Mouse (Mus musculus) liver, embryonic 13.5 days (tissue): ENCODE data around the gene Insig1. TPM values are rescaled to one million over a fixed set of nuclear protein-coding genes. Genes with fewer than 3 reads are reported as not detected.

Experiments used
- ATAC-seq: fragments of 200-750 bp; cut with Nextera tagmentation; 2 replicates; pipeline ENCODE4 v1.8.0; 2017; ENCODE audit warnings: low read depth, mild to moderate bottlenecking, moderate number of reproducible peaks, moderate library complexity
- DNase-seq: peaks from one replicate; pipeline ENCODE4 v3.0.0; 2022
- H3K27ac ChIP-seq: fragments of 300-500 bp; sonication (generic); 2 replicates; pipeline ENCODE4 v1.5.1; 2015; ENCODE audit warnings: moderate library complexity, mild to moderate bottlenecking, inconsistent platforms
- H3K27me3 ChIP-seq: fragments of 300-500 bp; sonication (generic); 2 replicates; pipeline ENCODE4 v1.6.1; 2015; ENCODE audit warnings: mild to moderate bottlenecking, inconsistent platforms
- H3K36me3 ChIP-seq: fragments of 300-500 bp; sonication (generic); 2 replicates; pipeline ENCODE4 v1.6.1; 2015; ENCODE audit warnings: mild to moderate bottlenecking, inconsistent platforms
- H3K4me1 ChIP-seq: fragments of 300-500 bp; sonication (generic); replicated peaks from 2 replicates; pipeline ENCODE4 v1.6.1; 2015; ENCODE audit warnings: inconsistent platforms
- H3K4me2 ChIP-seq: fragments of 300-500 bp; sonication (generic); 2 replicates; pipeline ENCODE4 v1.6.1; 2015; ENCODE audit warnings: inconsistent platforms, mild to moderate bottlenecking, moderate library complexity
- H3K4me3 ChIP-seq: fragments of 300-500 bp; sonication (generic); replicated peaks from 2 replicates; pipeline ENCODE4 v1.5.1; 2015; ENCODE audit warnings: mild to moderate bottlenecking, inconsistent platforms
- H3K9ac ChIP-seq: fragments of 300-500 bp; sonication (generic); 2 replicates; pipeline ENCODE4 v1.6.1; 2015; ENCODE audit warnings: mild to moderate bottlenecking, inconsistent platforms
- H3K9me3 ChIP-seq: fragments of 300-500 bp; sonication (generic); replicated peaks from 2 replicates; pipeline ENCODE4 v1.6.1; 2016; ENCODE audit warnings: inconsistent platforms
- WGBS: fragments of 180-500 bp; shearing (Covaris S2); methylation state at CpG from one replicate; pipeline ENCODE4 v1.1.7; 2015; ENCODE audit not compliant: insufficient replicate concordance; 5-methylcytosine and 5-hydroxymethylcytosine counted together
- polyA plus RNA-seq: library from polyadenylated mRNA; unstranded; fragments of >200 nt; fragmentation: Nextera tagmentation; extraction: Ambion mirVana; gene quantifications from 2 replicates; pipeline ENCODE4 v1.2.1, GENCODE M21; 2015

Gene Insig1
- polyA plus RNA-seq, 1 experiment from 2014 or later, result 43.6 TPM

DNA sequence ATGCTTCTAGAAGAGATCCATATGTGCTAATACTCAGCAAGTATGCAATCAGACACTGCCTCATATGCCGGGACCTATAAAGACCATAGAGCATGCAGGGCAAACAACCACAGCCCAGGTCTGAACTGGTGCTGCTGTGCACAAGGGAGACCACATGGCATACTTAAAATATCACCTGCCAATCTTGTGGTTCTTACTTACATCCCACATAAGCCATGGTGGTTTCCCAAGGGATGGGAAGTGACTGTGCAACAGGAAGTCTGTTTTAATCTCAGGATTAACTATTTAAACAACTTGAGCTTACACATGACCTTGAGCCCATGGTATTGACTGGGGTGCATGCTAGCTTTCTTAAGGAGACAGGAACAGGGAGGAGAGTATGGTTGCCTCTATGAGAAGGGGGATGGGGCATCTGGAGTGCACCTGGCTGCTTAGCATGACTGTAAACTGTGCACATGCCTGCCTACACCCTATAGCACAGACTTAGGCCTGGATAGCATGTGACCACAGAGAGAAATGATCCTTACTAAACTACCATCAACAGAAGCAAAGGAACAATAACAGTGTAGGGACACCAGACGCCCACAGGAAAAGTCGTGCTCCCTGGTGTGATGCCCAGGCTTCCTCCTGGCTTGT lies 7.1 kb upstream of the Insig1 start:
- Histone ChIP-seq H3K9ac (no peak overlapping the region), H3K27ac (no peak overlapping the region), H3K27me3 (0 out of 2 replicates have a peak, but pooled peaks cover 5% of the 10 kb centered on the region), H3K4me2 (no peak overlapping the region), H3K9me3 (no peaks in the 10 kb centered on the region), H3K36me3 (no peaks in the 10 kb centered on the region), H3K4me3 (no peak overlapping the region), H3K4me1 (peaks cover 36% of the 10 kb centered on the region)
- WGBS, result 27% methylated on average over 3 of the region's 3 CpGs
- ATAC-seq (no peak), DNase-seq (no peak)

DNA sequence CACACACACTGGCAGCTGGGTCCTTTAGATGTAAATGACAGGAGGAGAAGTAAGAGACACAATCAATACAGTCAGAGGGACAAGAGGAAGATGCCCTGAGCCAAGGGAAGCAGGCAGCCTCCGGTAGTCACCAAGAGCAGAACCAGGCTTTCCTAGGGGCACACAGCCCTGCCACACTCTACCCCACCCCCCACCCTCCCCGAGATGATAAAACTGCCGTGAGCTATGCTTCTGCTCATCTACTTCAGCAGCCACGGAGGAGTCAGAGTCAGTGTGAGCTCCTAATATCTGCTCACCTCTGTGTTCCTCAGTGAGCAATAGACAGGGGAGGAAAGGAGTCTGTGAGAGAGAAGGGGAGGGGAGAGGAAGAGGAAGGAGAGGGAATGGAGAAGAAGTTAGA lies 5.9 kb upstream of the Insig1 start:
- Histone ChIP-seq H3K27ac (peak overlapping the region; percentile 81), H3K4me2 (peak overlapping the region; percentile 62), H3K36me3 (no peaks in the 10 kb centered on the region), H3K27me3 (0 out of 2 replicates have a peak, but pooled peaks cover 5% of the 10 kb centered on the region), H3K9ac (peak overlapping the region; percentile 59), H3K4me1 (peaks cover 48% of the 10 kb centered on the region), H3K9me3 (no peaks in the 10 kb centered on the region), H3K4me3 (no peak overlapping the region)
- DNase-seq (no peak), ATAC-seq (peak; percentile 37; the same call in 1 of the 2 replicates)
- whole genome bisulfite sequencing, result 12% methylated on average over 4 of the region's 4 CpGs

DNA sequence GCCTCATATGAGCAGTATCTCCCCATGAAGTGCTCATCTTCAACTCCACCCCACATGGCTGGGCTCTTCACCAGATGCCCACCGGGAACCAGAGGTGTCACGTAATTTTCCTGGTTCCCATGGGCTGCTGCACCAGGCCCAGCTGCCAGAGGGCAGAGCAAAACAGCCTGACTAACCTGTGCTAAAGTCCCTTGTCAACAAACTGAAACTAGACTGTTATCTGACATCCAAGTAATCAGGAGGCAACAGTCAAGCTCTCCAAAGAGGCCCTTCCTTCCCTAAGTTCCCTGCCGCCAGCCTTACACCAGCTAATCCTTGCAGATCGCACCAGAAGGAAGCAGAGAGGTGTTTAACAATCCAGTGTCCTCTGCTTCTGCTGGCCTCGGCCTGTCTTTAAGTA lies 4.9 kb upstream of the Insig1 start:
- Histone ChIP-seq H3K36me3 (no peaks in the 10 kb centered on the region), H3K4me2 (peak overlapping the region; percentile 62), H3K9ac (peak overlapping the region; percentile 59), H3K4me1 (peaks cover 53% of the 10 kb centered on the region), H3K4me3 (peak overlapping the region; percentile 32), H3K9me3 (no peaks in the 10 kb centered on the region), H3K27ac (peak overlapping the region; percentile 81), H3K27me3 (0 out of 2 replicates have a peak, but pooled peaks cover 3% of the 10 kb centered on the region)
- peak; percentile 35 for ATAC-seq
- peak; percentile 33 for DNase-seq
- WGBS, result 32% methylated on average over 5 of the region's 5 CpGs

DNA sequence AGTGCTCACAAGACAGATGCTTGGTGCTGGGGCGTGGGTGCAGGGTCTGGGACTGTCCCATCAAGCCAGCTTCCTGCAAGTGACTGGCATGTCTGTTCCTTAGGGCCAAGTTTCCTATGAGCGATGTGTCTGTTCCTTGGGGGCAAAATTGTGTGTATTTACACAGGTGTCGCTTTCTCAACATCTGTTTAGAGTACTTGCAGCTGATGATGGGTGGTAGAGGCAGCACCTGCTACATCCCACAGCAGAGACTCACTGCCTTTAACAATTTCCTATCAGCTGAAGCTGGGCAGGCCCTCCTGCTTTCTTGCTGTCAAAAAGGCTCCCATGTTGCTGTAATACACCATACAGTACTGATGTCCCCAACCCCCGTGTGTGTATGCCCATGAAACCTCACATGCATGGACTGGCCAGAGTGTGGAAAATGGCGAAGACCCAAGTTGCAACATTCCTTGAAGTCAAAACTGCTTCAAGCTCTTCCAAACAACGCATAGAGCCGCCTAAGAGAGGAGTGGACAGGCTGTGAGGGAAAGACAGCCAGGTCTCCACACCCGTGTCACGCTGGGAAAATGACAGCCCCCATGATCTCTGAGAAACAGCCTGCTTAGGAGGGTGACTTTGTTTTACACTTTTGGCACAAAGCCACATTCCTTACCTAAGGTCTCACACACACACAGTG lies 875 bp upstream of the Insig1 start:
- Histone ChIP-seq H3K27ac (peak overlapping the region; percentile 88), H3K27me3 (no peaks in the 10 kb centered on the region), H3K4me2 (peak overlapping the region; percentile 98), H3K9me3 (no peaks in the 10 kb centered on the region), H3K4me1 (peaks cover 70% of the 10 kb centered on the region), H3K36me3 (peaks cover 26% of the 10 kb centered on the region), H3K4me3 (peak overlapping the region; percentile 91), H3K9ac (peak overlapping the region; percentile 83)
- no peak for DNase-seq
- ATAC-seq, result peak; percentile 2; the same call in 1 of the 2 replicates
- WGBS, result 34% methylated on average over 9 of the region's 9 CpGs

DNA sequence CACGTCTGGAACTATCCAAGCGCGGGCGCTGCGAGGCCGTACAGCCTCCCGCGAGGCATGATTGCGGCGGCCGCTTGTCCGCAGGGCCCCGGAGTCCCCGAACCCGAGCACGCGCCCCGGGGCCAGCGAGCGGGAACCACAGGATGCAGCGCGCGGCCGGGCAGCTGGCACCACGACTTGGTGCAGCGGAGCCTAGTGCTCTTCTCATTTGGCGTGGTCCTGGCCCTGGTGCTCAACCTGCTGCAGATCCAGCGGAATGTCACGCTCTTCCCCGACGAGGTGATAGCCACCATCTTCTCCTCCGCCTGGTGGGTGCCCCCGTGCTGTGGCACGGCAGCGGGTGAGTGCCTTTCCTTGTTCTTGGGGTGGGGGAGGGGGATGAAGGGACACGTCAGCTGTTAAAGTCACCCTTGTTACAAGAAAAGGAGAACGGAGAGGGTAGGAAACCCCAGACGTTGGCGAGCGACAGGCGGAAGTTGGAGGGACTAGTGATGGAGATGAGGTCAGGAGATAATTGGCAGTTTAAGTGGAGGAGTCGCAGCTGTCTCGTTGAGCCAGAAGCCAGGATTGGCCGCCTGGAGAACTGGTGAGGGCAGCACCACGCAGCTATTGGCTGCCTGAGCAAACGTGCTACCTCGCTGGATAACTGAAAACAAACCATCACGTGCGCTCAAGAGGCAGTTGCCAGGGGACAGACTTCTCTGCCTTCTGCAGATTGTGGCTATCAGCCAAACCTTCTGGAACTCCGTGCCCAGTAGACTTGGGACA lies 477 bp downstream of the Insig1 start:
- H3K4me1 ChIP-seq, result peaks cover 57% of the 10 kb centered on the region
- WGBS, result under 1% methylated on average over 50 of the region's 50 CpGs
- peak overlapping the region; percentile 84 for H3K9ac ChIP-seq
- peak overlapping the region; percentile 92 for H3K27ac ChIP-seq
- H3K9me3 ChIP-seq, result no peaks in the 10 kb centered on the region
- H3K4me3 ChIP-seq, result peak overlapping the region; percentile 91
- peak overlapping the region; percentile 98 for H3K4me2 ChIP-seq
- ATAC-seq (peak; percentile 73), DNase-seq (peak; percentile 84)
- peaks cover 40% of the 10 kb centered on the region for H3K36me3 ChIP-seq
- H3K27me3 ChIP-seq, result no peaks in the 10 kb centered on the region

DNA sequence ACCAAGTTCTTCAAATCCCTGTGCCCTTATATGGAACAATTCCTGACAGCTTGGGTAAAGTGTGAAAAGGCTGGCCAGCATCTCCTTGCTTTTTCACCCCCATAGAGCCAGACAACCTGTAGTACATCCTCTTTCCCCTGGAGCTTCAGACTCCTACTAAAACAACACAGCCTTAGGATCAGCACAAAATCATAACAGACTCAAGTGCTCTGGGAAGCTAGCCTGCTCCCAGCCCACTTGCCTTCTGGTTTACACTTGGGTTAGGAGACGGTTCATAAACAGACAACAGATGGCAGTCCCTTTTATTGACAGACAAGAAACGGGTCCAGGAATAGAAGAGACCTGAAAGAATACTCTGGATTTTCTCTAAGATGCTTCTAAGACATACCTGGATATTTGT lies 8.3 kb downstream of the Insig1 start:
- no peak for ATAC-seq
- 71% methylated on average over 2 of the region's 2 CpGs for WGBS
- H3K9ac ChIP-seq, result no peak overlapping the region
- no peaks in the 10 kb centered on the region for H3K9me3 ChIP-seq
- DNase-seq, result no peak
- no peak overlapping the region for H3K27ac ChIP-seq
- no peaks in the 10 kb centered on the region for H3K27me3 ChIP-seq
- H3K4me1 ChIP-seq, result peaks cover 6% of the 10 kb centered on the region
- H3K36me3 ChIP-seq, result peaks cover 37% of the 10 kb centered on the region
- H3K4me3 ChIP-seq, result no peak overlapping the region
- H3K4me2 ChIP-seq, result no peak overlapping the region

DNA sequence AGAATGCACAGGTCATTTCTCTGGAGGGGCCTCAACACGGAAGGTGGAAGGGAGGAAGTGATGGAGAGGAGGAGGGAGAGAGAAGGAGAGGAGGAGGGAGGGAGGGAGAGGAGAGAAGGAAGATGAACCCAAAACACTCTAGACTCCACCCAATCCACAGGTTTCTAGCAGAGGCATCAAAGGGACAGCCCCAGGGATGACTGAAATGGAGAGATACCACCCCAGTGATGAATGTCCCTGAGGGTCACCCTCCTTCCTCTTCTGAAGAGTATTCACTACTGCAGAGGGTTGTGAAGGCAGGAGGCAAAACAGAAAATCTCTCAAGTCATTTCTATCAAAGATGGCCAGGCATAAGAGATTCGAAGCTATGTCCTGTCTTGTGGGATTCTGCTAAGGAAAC lies 10.0 kb downstream of the Insig1 start:
- ATAC-seq (no peak), DNase-seq (no peak)
- Histone ChIP-seq H3K36me3 (peaks cover 20% of the 10 kb centered on the region), H3K9me3 (no peaks in the 10 kb centered on the region), H3K4me3 (no peak overlapping the region), H3K27me3 (no peaks in the 10 kb centered on the region), H3K4me1 (peaks cover 6% of the 10 kb centered on the region; the same call in 1 of the 2 replicates), H3K4me2 (no peak overlapping the region), H3K9ac (no peak overlapping the region), H3K27ac (no peak overlapping the region)
- 46% methylated on average over 2 of the region's 2 CpGs for WGBS

DNA sequence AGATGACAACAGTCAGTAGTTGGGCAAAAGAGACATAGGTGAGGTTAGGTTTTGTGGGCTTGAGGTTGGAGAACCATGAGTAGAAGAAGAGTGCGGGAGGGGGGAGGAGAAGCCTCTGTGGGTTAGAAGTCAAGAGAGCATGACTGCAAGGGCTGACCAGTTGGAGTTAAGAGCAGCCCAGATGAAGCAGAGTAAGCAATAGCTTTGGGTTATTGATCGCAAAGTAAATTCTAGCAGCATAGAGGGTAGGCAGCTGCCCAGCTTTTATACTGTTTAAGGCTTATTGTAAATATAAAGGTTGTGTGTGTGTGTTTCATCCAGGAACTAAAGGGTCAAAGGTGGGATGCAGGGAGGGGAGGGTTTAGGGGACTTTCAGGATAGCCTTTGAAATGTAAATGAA lies 10.7 kb downstream of the Insig1 start:
- Histone ChIP-seq H3K9me3 (no peaks in the 10 kb centered on the region), H3K27ac (no peak overlapping the region), H3K36me3 (peaks cover 13% of the 10 kb centered on the region), H3K4me3 (no peak overlapping the region), H3K27me3 (peaks cover 5% of the 10 kb centered on the region; the same call in 1 of the 2 replicates), H3K9ac (no peak overlapping the region), H3K4me1 (peaks cover 6% of the 10 kb centered on the region; the same call in 1 of the 2 replicates), H3K4me2 (no peak overlapping the region)
- 61% methylated on average over 2 of the region's 2 CpGs for WGBS
- DNase-seq, result no peak
- ATAC-seq, result peak; percentile 56

DNA sequence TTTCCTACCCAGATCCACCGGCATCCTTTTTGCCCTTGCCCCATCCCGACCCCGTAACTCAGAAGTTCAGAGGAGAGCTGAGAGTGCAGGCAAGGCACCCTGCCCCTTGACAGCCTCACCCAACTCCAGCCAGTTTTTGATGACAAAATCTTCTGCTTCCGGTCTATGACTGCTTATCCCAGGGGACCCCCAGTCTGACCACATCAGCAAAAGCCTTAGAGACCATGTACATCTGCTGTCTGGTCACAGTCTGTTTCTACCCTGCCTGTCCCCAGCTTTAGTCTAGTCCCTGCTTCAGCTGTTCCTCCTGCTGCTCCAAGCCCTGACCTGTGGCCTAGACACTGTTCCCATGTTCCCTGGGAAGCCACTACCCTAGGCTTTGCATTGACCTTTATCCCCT lies 11.1 kb downstream of the Insig1 start:
- no peak overlapping the region for H3K4me2 ChIP-seq

DNA sequence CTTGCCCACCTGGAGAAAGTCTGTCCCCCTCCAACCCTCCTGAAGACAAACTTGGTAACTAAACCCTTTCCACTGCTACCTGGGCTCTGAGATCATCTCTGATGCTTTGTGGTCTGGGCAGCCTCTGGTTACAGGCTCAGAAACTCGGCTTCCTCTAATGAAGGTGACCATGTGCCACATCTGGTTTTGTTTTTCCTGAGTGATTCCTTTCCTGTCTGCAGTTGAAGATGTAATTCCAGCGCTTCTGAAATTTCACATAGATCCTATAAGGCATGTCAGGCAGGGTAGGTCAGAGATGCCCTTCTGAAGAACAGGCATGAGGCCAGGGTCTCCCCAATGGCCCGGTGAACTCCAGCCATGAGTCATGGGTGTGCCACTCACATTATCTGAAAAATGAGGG lies 11.6 kb downstream of the Insig1 start:
- H3K9me3 ChIP-seq, result no peaks in the 10 kb centered on the region
- no peak overlapping the region for H3K4me3 ChIP-seq
- ATAC-seq (no peak), DNase-seq (no peak)
- 53% methylated on average over 3 of the region's 3 CpGs for WGBS
- no peak overlapping the region for H3K27ac ChIP-seq
- peaks cover 7% of the 10 kb centered on the region for H3K36me3 ChIP-seq
- H3K9ac ChIP-seq, result no peak overlapping the region
- H3K27me3 ChIP-seq, result peaks cover 5% of the 10 kb centered on the region; the same call in 1 of the 2 replicates
- H3K4me1 ChIP-seq, result peaks cover 6% of the 10 kb centered on the region; the same call in 1 of the 2 replicates
- H3K4me2 ChIP-seq, result no peak overlapping the region

More for the DNA sequence above, 11.1 kb downstream of the Insig1 start:
- Histone ChIP-seq H3K4me3 (no peak overlapping the region), H3K27ac (no peak overlapping the region; the same call in 1 of the 2 replicates), H3K9ac (no peak overlapping the region), H3K9me3 (no peaks in the 10 kb centered on the region), H3K27me3 (peaks cover 5% of the 10 kb centered on the region; the same call in 1 of the 2 replicates), H3K36me3 (peaks cover 9% of the 10 kb centered on the region), H3K4me1 (peaks cover 6% of the 10 kb centered on the region; the same call in 1 of the 2 replicates)
- ATAC-seq, result no peak
- no peak for DNase-seq
- 57% methylated on average over 4 of the region's 4 CpGs for WGBS

DNA sequence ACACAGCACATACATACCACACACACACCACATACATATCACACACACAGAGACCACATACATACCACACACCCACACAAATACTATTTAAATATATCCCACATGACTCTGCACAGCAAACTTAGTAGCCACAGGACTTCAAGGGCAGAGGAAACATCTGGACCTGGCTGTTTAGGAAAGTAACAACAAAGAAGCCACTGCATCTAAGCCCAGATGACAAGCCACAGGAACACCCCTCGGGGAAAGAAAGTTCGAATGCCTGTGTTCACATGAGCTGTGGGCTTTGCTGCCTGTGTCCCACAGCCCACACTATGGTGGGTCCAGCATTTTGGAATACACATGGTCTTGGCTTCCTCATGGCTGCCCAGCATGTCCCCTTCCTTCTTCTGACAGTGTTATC lies 13.6 kb downstream of the Insig1 start:
- H3K4me1 ChIP-seq, result peaks cover 6% of the 10 kb centered on the region; the same call in 1 of the 2 replicates
- 31% methylated on average over 2 of the region's 2 CpGs for WGBS
- no peak overlapping the region for H3K4me3 ChIP-seq
- peaks cover 5% of the 10 kb centered on the region; the same call in 1 of the 2 replicates for H3K27me3 ChIP-seq
- H3K4me2 ChIP-seq, result no peak overlapping the region
- no peaks in the 10 kb centered on the region for H3K9me3 ChIP-seq
- H3K9ac ChIP-seq, result no peak overlapping the region
- no peak for DNase-seq
- ATAC-seq, result no peak
- H3K27ac ChIP-seq, result no peak overlapping the region
- no peaks in the 10 kb centered on the region for H3K36me3 ChIP-seq
